Mouse (Mus musculus): ENCODE measurements around the gene Aplp2. TPM values are rescaled to one million over a fixed set of nuclear protein-coding genes. Genes with fewer than 3 reads are reported as not detected.

Aplp2 gene
- total RNA-seq, 2 experiments from 2014 or later = 563 to 569 TPM

DNA sequence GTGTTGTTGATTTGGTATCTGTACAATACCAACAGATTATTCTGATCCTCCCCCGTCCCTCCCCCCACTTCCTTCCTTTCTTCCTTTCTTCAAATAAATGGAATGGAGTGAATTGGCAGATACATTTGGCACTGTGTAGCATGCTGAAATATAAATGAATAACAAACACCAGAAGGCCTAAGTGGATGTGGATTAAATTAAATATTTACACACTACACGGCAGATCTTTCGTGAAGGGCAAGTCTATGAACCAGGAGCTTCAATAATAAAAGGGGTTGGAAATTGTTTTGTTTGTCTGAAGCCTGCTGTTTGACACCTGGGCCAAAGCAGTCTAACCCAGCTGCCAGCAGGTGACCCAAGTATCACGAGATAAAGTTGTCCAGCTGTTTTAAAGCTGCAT, 23.4 kb upstream of the Aplp2 start:
- DNase-seq (ENCODE audit: low spot score in 2 of 2) = no peak
- intact Hi-C loops (cut with DNase I) = no loop called here

GRCm38 (mm10) chr9:31226541-31226940, 14.9 kb upstream of the Aplp2 start:
- intact Hi-C loops (cut with DNase I) = no loop called here
- no peak for DNase-seq (ENCODE audit: low spot score in 2 of 2)

DNA sequence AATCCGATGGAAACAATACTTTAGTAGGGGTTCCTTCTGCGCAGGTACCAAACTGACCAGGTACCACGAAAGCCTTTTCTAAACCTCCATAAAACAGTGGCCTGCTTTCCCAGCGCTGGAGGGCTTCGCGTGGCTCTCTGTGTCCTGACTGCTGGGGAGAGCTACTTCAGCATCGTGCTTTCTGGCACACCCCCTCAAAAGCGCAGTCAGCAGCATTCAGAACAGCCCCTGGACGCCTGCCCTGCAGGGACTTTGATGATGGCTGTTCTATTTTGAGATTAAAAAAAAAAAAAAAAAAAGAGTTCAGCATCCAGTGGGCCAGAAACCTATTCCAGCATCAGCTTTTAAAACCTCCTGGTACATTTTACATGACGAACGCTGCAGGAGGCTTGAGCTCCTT, 14.2 kb upstream of the Aplp2 start:
- DNase-seq (ENCODE audit: low spot score in 2 of 2) = peak; percentile 52 to 56
- intact Hi-C loops (cut with DNase I) = no loop called here

DNA sequence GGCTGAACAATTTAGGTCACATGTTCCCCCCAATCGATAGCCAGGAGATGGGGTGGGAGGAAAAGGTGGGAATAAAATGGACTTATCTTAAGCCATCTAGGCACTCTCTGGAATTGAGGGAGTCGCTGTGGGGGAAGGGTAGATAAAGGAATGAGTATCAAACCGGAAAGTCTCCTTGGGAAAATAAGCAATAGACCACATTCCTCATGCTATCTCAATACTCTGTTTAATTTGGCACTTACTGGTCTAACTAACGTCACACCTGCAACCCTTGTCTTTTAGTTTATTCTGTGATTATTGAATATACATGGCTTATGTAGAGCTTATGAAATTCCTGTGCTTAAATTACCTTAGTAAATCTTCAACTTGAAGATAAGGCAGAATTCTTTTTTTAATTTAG, 11.9 kb upstream of the Aplp2 start:
- DNase-seq (ENCODE audit: low spot score in 2 of 2) = no peak
- intact Hi-C loops (cut with DNase I) = no loop called here

- DNase-seq (ENCODE audit: low spot score in 2 of 2) = no peak
- intact Hi-C loops (cut with DNase I) = no loop called here
These were observed 9.6 kb upstream of the Aplp2 start for GRCm38 (mm10) chr9:31221170-31221569.

GRCm38 (mm10) chr9:31217631-31218380, 6.2 kb upstream of the Aplp2 start:
- intact Hi-C loops (cut with DNase I) = no loop called here
- no peak for DNase-seq (ENCODE audit: low spot score in 2 of 2)

DNA sequence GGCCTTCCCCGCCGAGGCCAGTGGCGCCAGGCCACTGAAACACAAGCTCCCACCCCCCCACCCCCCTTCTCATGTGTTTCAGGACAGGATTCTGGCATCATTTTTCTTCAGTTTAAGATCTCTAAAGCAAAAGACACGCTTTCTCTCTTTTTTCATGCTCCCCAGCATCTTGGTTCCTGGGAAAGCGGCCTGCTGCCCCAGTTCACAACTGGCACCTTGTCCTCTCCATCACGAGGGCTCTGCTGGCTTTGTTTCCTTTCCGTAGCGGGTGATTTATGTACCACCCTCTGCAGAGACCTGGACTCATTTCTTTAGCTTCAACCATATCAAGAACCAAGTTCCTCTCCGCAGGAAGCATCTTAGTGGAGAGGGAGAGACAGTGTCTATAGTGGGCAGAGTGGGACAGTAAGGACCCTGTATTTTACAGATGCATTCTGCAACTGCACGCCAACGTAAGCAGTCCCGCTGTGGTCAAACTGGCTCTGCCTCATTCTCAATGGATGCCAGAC, 939 bp upstream of the Aplp2 start:
- intact Hi-C loops (cut with DNase I) = loop anchor here (5.0 kb wide), 2 partner anchors 35 to 135 kb away; no protein-coding TSS in a partner anchor
- peak; percentile 18 to 23 for DNase-seq (ENCODE audit: low spot score in 2 of 2)

DNA sequence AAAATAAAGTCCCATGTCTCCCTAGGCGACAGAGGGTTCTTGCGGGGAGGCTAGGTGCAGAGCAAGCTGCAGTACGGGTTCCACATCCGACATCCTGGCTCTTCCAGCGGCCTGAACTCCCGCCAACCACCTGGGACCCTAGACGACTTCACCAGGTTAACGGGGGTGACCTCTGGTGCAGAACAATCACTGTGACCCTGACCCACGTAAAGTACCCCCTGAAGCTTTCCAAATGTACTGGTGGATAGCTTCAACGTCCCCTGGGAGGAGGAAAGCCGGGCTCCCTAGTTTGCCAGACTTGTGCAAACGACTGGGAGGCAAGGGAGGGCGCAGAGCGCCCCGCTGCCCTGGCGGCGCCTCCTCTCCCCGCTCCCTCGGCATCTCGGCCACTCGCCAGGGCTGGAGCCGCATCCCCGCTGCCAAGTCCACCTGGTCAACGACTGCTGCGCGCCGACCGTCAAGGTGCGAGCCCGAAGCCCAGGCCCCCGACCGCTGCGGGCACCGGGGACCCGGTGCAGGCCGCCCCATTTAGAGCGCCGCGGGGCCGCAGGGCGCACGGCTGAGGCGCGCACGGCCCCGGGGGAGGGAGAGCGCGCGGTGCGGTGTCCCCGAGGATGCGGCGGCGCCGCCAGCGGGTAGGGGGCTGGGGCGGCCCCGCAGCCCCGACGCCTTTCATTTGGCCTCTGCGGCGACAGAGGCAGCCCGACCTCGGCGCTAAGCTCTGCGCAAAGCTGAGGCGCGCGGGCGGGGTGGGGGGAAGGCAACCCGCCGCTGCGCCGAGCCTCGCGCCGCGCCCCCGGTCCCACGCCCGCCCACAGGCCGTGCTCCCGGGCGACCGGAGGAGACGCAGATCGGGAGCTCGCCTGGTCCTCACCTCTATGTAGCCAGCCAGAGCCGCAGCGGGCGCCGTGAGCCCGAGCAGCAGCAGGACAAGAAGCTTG, 596 bp downstream of the Aplp2 start:
- intact Hi-C loops (cut with DNase I) = loop anchor here (1.0 to 5.0 kb wide), 3 partner anchors 34 to 136 kb away; partner anchors contain the start of gene Prdm10
- DNase-seq (ENCODE audit: low spot score in 2 of 2) = peak; percentile 30 to 40

- intact Hi-C loops (cut with DNase I) = loop anchor here (5.0 kb wide), 2 partner anchors 33 to 137 kb away; no protein-coding TSS in a partner anchor
- no peak for DNase-seq (ENCODE audit: low spot score in 2 of 2)
These were observed 1.5 kb downstream of the Aplp2 start for GRCm38 (mm10) chr9:31210163-31210562.

DNA sequence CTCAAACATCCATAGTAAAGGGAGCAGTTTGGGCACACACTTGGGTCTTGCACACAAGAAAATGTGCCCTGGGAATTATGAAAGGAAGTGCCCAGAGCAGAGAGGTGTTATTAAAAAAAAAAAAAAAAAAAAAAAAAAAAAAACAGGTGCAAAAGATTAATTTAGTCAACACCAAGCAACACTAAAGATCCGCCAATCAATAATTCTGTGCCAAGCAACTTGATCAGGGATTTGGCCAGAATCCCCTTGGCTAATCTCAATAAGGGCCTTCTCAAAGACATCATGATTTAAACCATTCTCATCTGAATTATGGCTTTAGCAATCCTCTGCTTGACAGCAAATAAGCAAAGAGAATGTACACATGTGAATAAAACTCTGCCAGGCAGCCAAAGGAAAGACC, 2.1 kb downstream of the Aplp2 start:
- intact Hi-C loops (cut with DNase I) = no loop called here
- no peak for DNase-seq (ENCODE audit: low spot score in 2 of 2)

GRCm38 (mm10) chr9:31207732-31208131, 3.9 kb downstream of the Aplp2 start:
- no peak for DNase-seq (ENCODE audit: low spot score in 2 of 2)
- intact Hi-C loops (cut with DNase I) = no loop called here

DNA sequence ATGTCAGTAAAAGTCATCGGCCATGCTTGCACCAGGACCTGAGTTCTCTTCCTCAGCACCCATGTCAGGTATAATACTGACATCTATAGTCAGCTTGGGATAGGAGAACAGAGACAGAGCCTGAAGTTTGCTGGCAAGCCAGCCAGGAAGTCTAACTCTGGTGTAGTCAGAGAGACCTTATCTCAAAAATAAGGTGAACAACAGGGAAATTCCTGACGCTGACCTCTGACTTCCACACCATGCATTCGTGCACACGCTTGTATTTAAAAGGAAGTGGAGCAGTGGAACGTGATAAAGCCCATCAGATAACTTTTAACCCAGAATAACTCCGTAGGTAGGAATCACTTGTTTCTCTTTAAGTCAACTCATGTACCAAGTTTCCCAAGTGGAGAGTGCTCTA, 6.9 kb downstream of the Aplp2 start:
- intact Hi-C loops (cut with DNase I) = no loop called here
- DNase-seq (ENCODE audit: low spot score in 2 of 2) = no peak

GRCm38 (mm10) chr9:31203571-31204210, 7.9 kb downstream of the Aplp2 start:
- intact Hi-C loops (cut with DNase I) = no loop called here
- DNase-seq (ENCODE audit: low spot score in 2 of 2) = no peak

DNA sequence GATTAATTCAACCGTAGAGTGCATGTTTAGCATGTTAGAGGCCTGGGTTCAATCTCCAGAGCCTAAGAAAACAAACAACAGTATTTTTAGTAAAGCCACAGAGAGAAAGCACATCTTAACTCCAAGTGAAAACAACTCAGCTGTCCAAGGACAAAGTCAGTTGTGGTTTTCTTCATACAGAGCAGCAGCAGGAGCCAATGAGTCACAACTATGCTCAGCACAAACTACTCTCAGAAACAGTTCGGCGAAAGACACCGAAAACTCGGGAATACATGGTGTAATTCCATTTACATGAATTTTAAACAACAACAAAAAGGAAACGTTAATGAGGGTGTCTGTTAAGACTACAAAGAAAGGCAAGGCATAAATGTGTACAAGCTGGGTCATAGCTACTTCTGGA, 8.5 kb downstream of the Aplp2 start:
- intact Hi-C loops (cut with DNase I) = no loop called here
- DNase-seq (ENCODE audit: low spot score in 2 of 2) = no peak

GRCm38 (mm10) chr9:31198614-31199013, 13.0 kb downstream of the Aplp2 start:
- intact Hi-C loops (cut with DNase I) = no loop called here
- DNase-seq (ENCODE audit: low spot score in 2 of 2) = no peak

DNA sequence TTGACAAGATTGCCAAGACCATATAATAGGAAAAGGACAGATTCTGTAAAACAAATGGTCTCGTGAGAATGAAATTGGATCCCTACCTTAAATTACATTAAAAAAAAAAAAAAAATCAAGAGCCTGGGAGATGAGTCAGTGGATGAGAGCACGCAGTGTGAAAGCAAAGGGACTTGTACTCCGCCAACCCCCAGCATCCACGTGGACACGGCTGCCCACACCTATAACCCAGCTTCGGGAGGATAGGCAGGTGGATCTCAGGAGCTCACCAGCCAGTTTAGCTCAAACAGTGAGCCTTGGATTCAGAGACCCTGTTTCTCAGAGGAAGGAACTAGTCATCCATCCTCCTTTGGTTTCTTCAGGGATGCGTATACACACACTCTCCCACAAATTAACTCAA, 13.8 kb downstream of the Aplp2 start:
- peak in 1 of 2 experiments; percentile 13 for DNase-seq (ENCODE audit: low spot score in 2 of 2)
- intact Hi-C loops (cut with DNase I) = no loop called here

DNA sequence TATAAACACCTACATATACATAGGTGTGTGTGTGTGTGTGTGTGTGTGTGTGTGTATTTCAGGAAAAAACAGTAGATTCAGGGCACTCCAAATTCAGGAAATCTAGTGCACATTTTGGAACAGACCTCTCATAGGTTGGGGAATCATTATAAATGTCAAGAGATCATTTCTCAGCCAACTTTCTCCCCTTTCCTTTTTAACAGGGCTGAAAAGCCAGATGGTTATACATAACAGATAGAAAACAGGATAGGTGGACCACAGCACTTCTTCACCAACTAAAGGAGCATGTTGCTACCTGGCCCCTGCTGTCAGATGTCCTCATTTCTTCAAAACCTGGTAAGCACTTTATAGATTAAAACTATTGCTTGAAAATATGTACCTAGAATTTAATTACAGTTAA, 14.9 kb downstream of the Aplp2 start:
- intact Hi-C loops (cut with DNase I) = no loop called here
- DNase-seq (ENCODE audit: low spot score in 2 of 2) = no peak

DNA sequence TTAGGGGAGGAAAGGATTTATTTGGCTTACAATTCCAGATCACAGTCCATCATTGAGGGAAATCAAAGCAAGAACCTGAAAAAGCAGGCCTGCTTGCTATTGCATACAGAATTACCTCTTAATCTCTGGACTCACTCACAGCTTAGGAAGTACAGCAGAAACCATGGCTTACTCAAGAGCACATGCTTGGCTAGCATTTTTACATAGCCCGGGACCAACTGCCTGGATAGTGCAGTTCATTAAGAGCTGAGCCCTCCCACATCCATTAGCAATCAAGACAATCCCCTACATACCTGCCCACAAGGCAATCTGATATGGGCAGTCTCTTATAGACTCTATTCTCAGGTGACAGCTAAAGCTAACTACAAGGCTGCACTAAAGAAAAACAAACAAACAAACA, 16.0 kb downstream of the Aplp2 start:
- intact Hi-C loops (cut with DNase I) = no loop called here
- DNase-seq (ENCODE audit: low spot score in 2 of 2) = no peak

DNA sequence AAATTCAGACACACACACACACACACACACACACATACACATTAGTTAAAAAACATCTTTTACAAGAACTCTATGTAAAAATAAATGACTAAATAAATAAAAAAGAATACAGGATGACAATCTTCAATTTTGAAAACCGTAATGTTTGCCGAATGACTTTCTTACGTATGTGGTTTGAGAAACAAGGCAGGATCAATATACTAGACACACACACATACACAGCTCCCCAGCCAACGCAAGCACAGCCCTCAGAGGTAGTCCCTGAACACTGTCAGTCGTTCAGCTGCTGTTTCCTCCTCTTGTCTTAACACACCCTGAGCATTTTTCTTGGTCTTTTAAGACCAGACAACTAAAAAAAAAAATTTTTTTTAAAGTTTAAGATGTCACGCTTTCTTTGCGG, 19.2 kb downstream of the Aplp2 start:
- intact Hi-C loops (cut with DNase I) = no loop called here
- DNase-seq (ENCODE audit: low spot score in 2 of 2) = no peak

DNA sequence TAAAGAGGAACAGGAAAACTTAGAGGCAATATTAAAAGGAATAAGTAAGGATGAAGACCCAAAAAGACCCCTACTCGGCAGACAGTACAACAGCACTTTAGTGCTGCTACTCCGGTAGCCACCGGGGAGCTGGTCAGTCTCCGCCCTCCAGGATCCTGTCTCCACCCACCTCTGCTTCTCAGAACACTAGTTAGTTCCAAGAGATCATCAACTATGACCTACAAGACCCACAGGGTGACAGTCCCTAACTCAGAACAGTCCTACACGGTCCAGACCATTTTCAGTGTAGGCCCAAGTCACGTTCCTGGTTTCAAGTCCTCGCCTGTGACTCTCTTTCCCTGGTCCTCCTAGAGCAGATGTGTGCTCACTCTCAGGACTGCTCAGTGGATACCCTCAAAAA, 20.1 kb downstream of the Aplp2 start:
- DNase-seq (ENCODE audit: low spot score in 2 of 2) = no peak
- intact Hi-C loops (cut with DNase I) = no loop called here
